Mouse (Mus musculus) ZHBTc4 (cell line): ENCODE measurements around the gene Ptpn14.

Experiments
- DNase-seq: peaks from one replicate; pipeline ENCODE4 v3.0.0-alpha.2; 2011; ENCODE audit warnings: low read depth, low spot score

Ptpn14 gene

GRCm38 (mm10) chr1:189808015-189808414 lies 79.9 kb downstream of the Ptpn14 start:
- DNase-seq, result no peak

- DNase-seq, result no peak
Measured at GRCm38 (mm10) chr1:189808453-189808852, 80.4 kb downstream of the Ptpn14 start.

DNA sequence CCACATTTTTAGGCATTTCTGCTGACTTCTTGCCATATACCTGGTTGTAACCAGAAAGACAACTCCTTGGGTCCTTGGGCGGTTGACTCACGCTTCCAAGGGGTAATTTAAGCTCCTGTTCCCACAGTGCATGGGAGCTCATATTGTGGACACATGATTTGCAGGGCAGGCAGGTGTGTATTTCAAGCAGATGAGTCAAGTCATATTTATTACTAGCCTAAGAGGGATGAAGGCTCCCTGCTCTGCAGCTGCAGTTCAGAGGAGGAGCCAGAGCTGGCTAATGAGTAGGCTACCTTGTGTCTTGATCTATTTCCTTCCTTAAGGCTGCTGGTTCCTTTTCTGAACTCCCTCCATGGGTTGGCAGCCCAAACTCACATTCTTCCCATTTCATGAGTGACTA lies 83.7 kb downstream of the Ptpn14 start:
- DNase-seq, result no peak

DNA sequence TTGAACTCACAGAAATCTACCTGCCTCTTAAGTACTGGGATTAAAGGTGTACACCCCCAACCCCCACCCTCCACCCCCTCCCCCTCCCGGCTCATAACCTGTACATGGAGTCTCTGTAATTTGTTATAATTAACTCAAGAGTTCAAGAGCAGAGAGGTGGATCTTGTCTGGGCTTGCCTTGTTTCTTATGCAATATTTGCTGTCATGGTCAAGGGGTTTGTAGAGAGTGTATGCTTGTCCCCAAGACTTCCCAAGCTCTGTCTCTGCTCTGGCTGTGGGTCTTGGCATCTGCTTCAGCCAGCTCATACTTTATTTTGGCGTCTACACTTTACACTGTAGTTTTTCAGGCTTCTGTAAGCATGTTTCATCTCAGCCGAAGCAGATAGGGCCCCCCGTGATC lies 86.3 kb downstream of the Ptpn14 start:
- DNase-seq, result no peak

DNA sequence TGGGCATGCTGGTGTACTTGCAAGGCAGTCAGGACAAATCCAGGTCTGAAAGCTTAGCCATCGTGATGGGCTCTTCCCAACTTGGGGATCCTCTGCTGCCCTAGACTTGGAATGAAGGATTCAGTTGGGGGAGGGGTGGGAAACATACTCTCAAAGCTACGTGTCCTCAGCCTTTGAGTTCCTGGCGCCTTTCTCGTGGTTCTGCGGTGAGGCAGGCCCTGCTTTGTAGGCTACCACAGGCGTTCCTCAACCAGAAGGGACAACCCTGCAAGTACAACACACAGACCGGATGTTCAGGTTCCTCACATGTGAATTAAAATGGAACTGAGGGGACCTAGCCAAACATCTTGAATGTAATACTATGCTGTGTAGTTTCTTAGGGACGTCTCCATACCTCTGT lies 89.0 kb downstream of the Ptpn14 start:
- no peak for DNase-seq

GRCm38 (mm10) chr1:189817810-189818209 lies 89.7 kb downstream of the Ptpn14 start:
- DNase-seq, result no peak

GRCm38 (mm10) chr1:189820111-189820510 lies 92.0 kb downstream of the Ptpn14 start:
- DNase-seq, result no peak

DNA sequence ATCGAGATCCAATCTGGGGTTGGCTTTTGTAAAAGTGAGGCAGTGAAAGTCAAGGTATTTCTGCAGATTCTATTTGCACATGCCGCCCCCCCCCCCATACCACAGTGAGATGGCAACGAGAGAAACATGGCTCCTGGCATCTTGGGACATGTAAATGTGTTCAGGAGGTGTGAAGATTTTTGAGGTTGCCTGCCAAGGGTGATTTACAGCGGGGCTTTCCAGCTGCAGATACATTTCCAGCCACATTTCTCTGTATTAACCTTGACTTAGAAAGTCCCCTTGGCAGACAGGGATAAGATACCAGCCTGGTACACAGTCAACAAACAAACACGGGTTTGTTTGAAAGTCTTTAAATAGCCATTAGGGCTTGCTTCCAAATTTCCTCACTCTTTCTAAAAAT lies 96.4 kb downstream of the Ptpn14 start:
- DNase-seq, result no peak

- no peak for DNase-seq
Measured at GRCm38 (mm10) chr1:189830391-189830790, 102.3 kb downstream of the Ptpn14 start.

- DNase-seq, result peak; percentile 95
Measured at GRCm38 (mm10) chr1:189830797-189831232, 102.7 kb downstream of the Ptpn14 start.

DNA sequence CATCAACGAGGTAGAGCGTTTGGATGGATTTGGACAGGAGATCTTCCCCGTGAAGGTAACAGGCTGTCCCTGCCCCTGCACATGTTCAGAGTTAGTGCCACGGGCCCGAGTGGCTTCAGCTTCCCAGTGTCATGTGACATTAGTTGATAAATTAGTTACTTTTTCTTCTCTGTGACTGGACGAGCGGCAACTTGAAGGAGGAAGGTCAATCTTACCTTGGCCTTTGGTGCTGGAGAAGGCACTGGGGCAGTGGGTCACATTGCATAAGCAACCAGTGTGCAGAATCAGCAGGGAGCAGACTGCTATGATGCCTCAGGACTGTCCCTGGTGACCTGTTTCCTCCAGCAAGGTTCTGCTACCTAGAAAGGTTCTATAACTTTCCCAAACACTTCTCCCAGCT lies 105.3 kb downstream of the Ptpn14 start:
- DNase-seq, result no peak

DNA sequence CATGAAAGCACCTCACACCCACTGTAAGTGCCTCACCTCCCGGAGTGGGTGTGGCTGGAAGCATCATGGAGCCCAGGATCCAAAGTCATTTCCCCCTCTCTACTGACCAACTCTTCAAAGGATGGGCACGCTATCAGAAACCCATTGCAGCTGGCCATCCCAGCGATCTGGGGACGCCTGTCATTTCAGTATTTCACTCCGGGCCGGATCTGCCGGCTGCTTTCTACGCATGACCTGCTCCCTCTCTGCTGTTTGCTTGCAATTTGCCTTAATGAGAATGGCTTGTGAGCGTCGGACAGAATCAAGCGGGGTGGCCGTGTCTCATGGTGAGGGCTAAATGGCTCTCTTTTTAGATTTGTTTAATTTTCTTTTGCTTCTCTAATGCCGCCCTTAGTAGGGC lies 106.1 kb downstream of the Ptpn14 start:
- DNase-seq, result no peak

DNA sequence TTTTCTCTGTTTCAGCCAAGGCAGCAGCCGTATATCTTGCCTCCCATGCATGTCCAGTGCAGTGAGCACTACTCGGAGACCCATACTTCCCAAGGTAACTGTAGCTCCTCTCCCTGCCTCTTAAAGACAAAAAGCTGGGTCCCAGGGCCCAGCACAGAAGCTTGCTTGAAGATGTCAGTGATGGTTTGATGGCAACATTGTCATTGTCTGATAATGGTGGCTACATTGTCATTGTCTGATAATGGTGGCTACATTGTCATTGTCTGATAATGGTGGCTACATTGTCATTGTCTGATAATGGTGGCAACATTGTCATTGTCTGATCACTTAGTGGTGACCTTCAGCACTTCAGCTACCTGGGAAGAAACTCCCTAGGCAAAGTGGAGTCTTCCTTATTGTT lies 118.3 kb downstream of the Ptpn14 start:
- peak; percentile 36 for DNase-seq

GRCm38 (mm10) chr1:189849550-189849949 lies 121.5 kb downstream of the Ptpn14 start:
- peak; percentile 40 for DNase-seq

GRCm38 (mm10) chr1:189852051-189852450 lies 124.0 kb downstream of the Ptpn14 start:
- no peak for DNase-seq

- no peak for DNase-seq
Measured at GRCm38 (mm10) chr1:189852456-189852855, 124.4 kb downstream of the Ptpn14 start.

GRCm38 (mm10) chr1:189854646-189855045 lies 126.6 kb downstream of the Ptpn14 start:
- DNase-seq, result no peak

GRCm38 (mm10) chr1:189855739-189856138 lies 127.7 kb downstream of the Ptpn14 start:
- no peak for DNase-seq

GRCm38 (mm10) chr1:189858377-189858776 lies 130.3 kb downstream of the Ptpn14 start:
- DNase-seq, result no peak

DNA sequence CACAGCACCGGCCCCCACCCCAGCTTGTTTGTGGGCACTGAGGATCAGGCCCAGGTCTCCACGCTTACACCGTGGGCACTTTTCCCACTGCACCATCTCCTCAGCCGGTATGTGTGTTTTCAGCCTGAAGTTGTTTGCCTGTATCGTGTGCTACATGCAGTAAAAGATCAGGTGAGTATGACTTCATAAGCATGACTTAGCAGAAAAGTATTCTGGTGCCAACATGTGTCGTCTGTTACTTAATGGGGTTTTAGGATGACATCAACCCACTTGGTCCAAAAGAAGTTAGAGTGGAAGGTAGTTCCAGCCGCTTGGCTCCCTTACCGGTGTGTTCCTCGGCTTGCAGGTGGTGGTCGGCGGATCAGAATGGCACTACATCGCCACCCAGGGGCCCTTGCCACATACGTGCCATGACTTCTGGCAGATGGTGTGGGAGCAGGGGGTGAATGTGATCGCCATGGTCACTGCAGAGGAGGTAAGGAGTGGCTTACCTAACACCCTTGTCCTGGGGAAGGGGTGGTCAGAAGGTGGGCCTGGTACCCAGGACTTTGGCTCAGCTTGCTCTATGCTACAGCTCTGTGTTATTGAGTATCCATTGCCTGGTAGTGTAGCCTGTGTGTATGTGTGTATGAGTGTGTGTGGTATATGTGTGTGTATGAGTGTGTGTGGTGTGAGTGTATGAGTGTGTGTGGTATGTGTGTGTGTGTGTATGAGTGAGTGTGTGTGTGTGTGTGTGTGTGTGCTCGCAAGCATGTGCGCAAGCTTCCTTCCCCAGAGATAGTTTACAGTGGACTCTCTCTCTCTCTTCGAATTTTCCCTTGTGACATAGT lies 132.3 kb downstream of the Ptpn14 start:
- no peak for DNase-seq

GRCm38 (mm10) chr1:189860942-189861315 lies 132.9 kb downstream of the Ptpn14 start:
- no peak for DNase-seq

DNA sequence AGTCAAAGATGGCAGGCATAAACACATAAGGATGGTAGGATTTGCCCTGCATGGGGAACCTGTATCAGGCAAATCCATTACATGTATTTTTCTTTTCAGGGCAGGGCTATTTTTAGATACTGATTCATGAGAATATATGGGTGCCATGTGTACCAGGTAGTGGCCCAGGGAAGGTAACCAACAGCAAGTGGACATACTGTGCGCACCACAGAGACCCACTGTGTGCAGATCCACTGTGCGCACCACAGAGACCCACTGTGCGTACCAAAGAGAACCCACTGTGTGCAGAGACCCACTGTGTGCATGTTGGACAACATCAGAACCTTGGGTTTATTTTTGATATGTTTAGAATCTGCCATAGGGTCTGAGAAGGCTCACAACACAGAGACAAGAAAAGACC lies 135.7 kb downstream of the Ptpn14 start:
- DNase-seq, result no peak

DNA sequence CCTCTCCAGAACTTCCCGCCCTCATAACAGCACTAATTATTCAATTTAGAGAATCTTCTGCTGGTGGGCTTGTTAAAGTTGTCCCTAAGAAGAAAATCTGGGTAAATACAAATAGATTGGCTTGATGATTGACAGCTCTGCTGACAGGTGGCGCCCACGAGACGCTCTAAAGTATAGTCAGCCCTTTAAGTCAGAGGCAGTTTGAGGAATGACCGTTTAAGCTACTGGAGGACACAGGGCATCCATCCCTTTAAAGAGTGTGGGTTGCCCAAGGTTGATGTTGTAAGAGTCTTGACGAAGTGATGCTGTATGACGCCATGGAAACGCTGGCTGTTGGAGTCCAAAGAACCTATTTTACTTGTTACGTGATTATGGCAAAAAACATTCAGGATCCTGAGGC lies 136.2 kb downstream of the Ptpn14 start:
- DNase-seq, result no peak
